In the genomic region with DNA sequence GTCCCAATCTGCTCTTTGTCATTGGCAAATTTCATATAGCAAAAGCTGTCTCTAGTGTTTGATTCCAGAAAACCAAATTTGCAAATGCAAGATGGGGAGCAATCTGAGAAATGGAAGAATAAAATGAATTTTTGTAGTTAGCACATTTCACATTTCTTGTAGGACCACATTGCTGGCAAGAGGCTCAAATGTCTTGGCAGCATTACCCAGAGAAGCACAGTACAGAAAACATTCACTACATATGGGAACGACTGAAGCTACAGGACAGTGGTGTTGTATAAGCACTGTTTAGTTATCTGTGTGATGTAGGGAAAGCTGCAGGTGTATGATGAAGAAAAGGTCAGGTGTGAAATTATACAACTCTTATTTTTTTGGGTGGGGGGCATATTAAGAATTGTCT, we compare ENCODE assay signal across 26 mouse cellular contexts.
"Had no signal": no experiment of that assay in that cellular context is flagged by ENCODE, and none has a peak within 500 bp of the region (broad histone marks: within the 10 kb centered on the region; RNA-seq: fewer than 3 reads in every experiment).

No protein-coding gene starts in this region.

- H3K27ac ChIP-seq: gastrocnemius, adult 2 months; heart, embryonic 10.5 days; hindbrain, embryonic 10.5 days; hindbrain, embryonic 12.5 days; hindbrain, embryonic 14.5 days; intestine, embryonic 15.5 days; layer of hippocampus, adult 2 months; limb, embryonic 10.5 days; limb, embryonic 12.5 days; liver, embryonic 13.5 days had no signal

- H3K4me1 ChIP-seq: heart, embryonic 10.5 days; heart, embryonic 12.5 days; hindbrain, embryonic 10.5 days; hindbrain, embryonic 12.5 days; intestine, embryonic 15.5 days; limb, embryonic 10.5 days; limb, embryonic 12.5 days; liver, embryonic 13.5 days had no signal

- H3K9me3 ChIP-seq: heart, embryonic 10.5 days; heart, embryonic 12.5 days; hindbrain, embryonic 10.5 days; hindbrain, embryonic 12.5 days; intestine, embryonic 15.5 days; limb, embryonic 10.5 days; limb, embryonic 12.5 days; liver, embryonic 13.5 days had no signal

- ATAC-seq: hindbrain, embryonic 16.5 days; inflammation-experienced regulatory T-cells, adult 6 months; intestine, embryonic 15.5 days; intestine, postnatal 0 days had no signal

- DNase-seq: gastrocnemius, adult 2 months; gastrocnemius, postnatal 10 days; gastrocnemius, postnatal 25 days; heart, adult 18-20 months; heart, postnatal 10 days; heart, postnatal 4 days; kidney, adult 18-20 months; kidney, adult 8-10 months; kidney, postnatal 10 days; kidney, postnatal 25 days; kidney, postnatal 4 days; liver; liver, embryonic 13.5 days had no signal

- H3K4me2 ChIP-seq: heart, embryonic 12.5 days; hindbrain, embryonic 12.5 days; hindbrain, embryonic 14.5 days; intestine, embryonic 15.5 days; limb, embryonic 12.5 days; liver, embryonic 11.5 days; liver, embryonic 13.5 days had no signal

- H3K4me3 ChIP-seq: gastrocnemius, adult 2 months; heart, embryonic 10.5 days; heart, embryonic 12.5 days; hindbrain, embryonic 10.5 days; hindbrain, embryonic 12.5 days; intestine, embryonic 15.5 days; layer of hippocampus, adult 2 months; limb, embryonic 10.5 days; limb, embryonic 12.5 days; liver, embryonic 13.5 days had no signal

- H3K9ac ChIP-seq: heart, embryonic 12.5 days; hindbrain, embryonic 12.5 days; hindbrain, embryonic 14.5 days; intestine, embryonic 15.5 days; limb, embryonic 12.5 days; liver, embryonic 13.5 days had no signal

- H3K36me3 ChIP-seq: heart, embryonic 10.5 days; heart, embryonic 12.5 days; hindbrain, embryonic 10.5 days; hindbrain, embryonic 12.5 days; intestine, embryonic 15.5 days; limb, embryonic 10.5 days; limb, embryonic 12.5 days; liver, embryonic 13.5 days had no signal

- H3K27me3 ChIP-seq: heart, embryonic 12.5 days; hindbrain, embryonic 12.5 days; intestine, embryonic 15.5 days; limb, embryonic 12.5 days; liver, embryonic 13.5 days had no signal
